Mouse (Mus musculus) right cerebral cortex, adult 2 months (tissue): ENCODE data around the gene Gm5868.
"Not testable (repeated sequence)": the region's sequence is repeated elsewhere in the genome, so short reads cannot be mapped to it uniquely, and the experiment has no call there.

Experiments used
- DNase-seq, 2 experiments: peaks; one replicate each; pipeline ENCODE4 v3.0.0; 2021 to 2022; ENCODE audit warnings: low spot score in 2 of 2

Gene Gm5868

DNA sequence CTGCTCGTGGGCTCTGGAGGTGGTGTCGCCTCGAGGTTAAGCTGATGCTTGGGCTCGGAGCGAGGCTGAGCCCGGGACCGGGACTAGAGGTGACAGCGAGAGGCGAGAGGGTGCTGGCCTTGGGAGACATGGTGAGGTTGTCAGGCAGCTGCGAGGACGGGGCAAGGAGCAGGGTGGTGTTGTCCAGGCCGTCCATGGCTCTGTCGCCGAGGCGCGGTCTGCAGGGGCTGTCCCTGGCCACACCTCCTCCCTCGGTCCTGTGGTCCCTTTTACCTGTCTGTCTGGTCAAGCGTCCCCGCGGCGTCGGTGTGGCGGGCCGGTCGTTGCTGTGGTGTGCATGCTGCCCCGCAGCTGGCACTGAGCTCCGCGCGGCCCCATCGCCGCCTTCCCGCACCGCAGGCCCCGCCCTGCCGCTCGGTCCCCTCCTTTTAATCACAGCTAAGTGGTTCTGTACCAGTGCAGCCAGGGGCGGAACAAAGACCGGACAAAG lies at the start of gene Gm5868:
Gm5868 (minus strand) TSS at position 360 of the 490 bp plus-strand sequence.
- no peak for DNase-seq

DNA sequence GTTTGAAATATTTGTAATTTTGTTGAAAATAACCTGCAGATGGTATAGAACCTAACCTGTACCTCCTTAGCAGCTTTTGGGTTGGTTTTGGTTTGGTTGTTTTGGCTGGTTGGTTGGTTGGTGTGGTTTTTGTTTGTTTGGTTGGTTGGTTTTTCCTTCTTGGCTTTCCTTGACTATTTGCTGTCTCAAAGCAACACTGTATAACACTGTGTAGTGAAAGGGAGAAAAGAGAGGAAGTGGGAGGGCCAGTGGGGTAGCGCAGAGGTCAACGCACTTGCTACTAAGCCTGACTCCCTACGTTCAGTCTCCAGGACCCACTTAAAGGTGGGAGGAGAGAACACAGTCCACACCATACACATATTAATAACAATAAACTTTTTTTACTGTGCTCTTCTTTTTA lies 49.2 kb upstream of the Gm5868 start:
- DNase-seq, result no peak

- DNase-seq, result no peak
These were observed 48.8 kb upstream of the Gm5868 start for GRCm38 (mm10) chr5:72636122-72636521.

DNA sequence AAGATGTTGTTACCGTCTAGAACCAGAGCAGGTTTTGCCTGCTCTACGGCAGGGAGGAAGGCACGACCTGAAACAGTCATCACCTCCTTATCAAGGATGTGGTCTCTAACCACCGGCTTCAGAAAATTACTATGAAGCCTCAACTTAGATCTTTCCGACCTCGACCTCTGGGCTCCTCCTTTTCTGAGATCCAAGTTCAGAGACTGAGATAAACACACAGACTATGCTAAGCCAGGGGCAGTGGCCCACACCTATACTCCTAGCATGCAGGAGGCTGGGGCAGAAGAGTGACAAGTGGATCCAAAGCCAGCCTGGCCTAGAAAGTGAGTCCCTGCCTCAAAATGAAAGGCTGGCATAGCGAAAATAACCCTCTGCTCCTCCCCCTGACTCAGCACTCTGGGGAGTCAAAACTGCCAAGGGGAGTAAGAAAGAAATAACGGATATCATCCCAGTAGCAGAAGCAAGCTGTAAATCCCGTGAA lies 47.5 kb upstream of the Gm5868 start:
- no peak for DNase-seq

GRCm38 (mm10) chr5:72630026-72630425 lies 42.7 kb upstream of the Gm5868 start:
- DNase-seq, result no peak

DNA sequence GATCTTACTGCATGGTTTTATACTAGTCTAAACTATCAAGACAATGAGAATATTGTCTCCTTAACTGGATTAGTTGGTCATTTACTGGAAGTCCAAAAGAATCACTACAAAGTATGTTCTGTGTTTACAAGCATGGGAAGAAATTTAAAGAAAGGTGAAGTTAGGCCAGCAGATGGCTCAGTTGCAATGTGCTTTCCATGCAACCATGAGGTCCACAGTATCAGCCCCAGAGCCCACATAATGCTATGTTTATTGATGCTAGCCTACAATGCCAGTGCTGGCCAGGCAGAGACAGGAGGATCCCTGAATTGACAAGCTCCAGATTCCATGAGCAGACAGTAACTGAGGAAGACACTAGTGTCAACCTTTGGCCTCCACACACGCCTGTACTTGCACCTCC lies 33.7 kb upstream of the Gm5868 start:
- DNase-seq, result no peak

DNA sequence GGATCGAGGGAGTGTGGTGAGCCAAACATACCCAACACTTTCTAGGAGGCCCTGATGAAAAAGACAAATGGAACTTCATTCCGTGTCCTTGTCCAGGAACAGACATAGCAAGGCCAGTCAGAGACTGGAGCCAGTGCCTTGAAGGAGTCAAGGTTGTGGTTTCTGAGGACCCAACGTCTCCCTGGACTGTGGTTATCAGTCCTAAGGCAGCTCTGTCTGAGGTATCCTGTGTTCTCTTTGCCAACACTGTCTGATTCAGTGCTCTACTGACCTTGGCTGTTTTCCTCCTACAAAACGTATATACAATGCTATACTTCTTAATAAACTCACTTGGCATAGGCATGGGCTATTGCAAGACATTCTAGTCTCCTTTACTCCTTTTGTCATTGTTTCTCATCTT lies 30.1 kb upstream of the Gm5868 start:
- no peak for DNase-seq

GRCm38 (mm10) chr5:72603138-72603537 lies 15.8 kb upstream of the Gm5868 start:
- no peak for DNase-seq

DNA sequence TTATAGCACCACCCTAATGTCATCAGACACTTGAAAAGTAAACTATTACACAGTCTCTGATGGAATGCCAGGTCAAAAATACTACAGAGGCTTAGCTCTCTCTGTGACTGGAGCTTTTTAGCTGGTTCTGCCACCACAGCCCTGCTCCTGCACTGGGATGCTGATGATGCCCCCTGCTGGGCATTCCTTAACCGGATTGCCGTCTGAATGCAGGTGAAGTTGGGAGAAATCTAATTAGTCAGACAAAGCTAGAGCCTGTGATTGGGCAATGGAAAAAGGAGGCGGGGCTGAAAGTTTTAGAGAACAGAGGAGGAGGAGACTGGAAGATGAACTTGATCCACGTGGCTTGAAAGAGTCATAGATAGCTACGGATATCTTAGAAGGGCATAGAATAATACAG lies 13.7 kb upstream of the Gm5868 start:
- peak in 1 of 2 experiments; percentile 16 for DNase-seq

DNA sequence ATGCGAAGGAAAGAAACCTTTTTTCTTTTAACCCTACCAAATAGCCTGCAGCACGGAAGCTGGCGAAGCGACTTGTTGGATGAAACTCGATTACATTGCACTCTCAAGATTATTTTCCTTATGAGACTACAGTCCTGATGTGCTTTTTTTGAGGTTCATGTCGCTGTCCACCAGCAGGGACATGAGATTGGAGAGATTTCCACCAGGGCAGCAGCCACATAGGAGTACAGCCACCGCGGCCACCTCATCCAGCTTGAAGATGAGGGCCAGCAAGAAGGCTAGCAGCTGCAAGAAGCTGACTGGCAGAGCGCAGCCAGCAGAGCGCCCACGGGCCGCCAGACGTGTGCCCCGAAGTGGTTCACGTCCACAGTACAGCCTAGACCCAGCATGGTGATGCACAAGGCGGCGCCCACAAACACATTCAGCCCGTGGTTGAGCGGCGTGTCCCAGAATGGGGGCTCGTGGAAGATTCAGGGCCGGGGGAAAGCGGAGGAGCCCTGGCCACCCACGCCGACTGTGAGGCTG lies 622 bp downstream of the Gm5868 start:
- DNase-seq, result not testable (repeated sequence)

- not testable (repeated sequence) for DNase-seq
These were observed 1.2 kb downstream of the Gm5868 start for GRCm38 (mm10) chr5:72586122-72586521.

DNA sequence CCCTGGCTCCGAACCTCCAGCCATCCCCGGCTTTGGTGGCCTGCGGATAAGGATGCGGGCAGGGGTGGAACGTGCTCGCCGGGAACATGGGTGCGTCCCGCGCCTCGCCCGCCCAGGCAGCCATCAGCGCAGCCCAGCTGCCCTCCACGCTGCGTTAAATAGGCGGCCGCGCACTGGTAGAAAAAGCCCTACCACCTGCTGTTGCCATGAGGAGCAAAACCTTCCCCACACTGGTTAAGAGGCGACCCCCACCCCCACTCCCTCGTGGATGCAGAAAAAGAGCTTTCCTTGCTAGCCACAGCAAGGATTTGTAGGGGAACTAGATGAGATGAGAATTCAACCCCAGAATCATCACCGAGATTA lies 6.4 kb downstream of the Gm5868 start, which contains the start of gene Zar1:
Zar1 (minus strand) TSS at position 285 of the 363 bp plus-strand sequence.
- not testable (repeated sequence) for DNase-seq

GRCm38 (mm10) chr5:72580088-72580969 lies 7.0 kb downstream of the Gm5868 start:
- not testable (repeated sequence) for DNase-seq

DNA sequence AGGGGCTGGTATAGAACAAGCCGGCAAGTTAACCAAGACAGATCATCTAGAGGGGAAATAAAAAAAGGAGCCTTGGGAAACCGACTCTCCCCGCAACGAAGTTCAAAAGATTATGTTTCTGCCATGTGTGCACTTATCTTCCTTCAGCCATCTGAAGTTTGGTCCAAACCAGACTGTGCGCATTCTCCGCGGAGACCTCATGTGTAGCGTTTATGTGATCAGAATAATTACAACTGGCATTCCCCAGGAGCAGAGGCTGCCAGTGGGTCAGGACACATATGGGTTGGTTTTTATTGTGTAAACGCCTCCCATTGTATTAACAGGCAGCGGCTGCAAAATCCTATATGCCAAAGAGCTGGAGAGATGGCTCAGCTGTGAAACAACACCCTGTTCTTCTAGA lies 7.8 kb downstream of the Gm5868 start:
- not testable (repeated sequence) for DNase-seq

GRCm38 (mm10) chr5:72565621-72566020 lies 21.7 kb downstream of the Gm5868 start:
- no peak for DNase-seq

- DNase-seq, result not testable (repeated sequence)
These were observed 24.2 kb downstream of the Gm5868 start for GRCm38 (mm10) chr5:72563183-72563582.

- DNase-seq, result no peak
These were observed 26.2 kb downstream of the Gm5868 start for GRCm38 (mm10) chr5:72560976-72561628.

GRCm38 (mm10) chr5:72559544-72560049 lies 27.8 kb downstream of the Gm5868 start, which contains the start of gene Nfxl1:
Gene Nfxl1 (minus strand): TSS chr5:72559684.
- peak; percentile 97 to 98 for DNase-seq

GRCm38 (mm10) chr5:72558716-72559526 lies 28.4 kb downstream of the Gm5868 start:
- peak in 1 of 2 experiments; percentile 7 for DNase-seq

- no peak for DNase-seq
These were observed 31.1 kb downstream of the Gm5868 start for GRCm38 (mm10) chr5:72556245-72556644.

- no peak for DNase-seq
These were observed 36.1 kb downstream of the Gm5868 start for GRCm38 (mm10) chr5:72551209-72551608.
